Mouse (Mus musculus): Measurements from ENCODE around the gene Prickle4. TPM values are rescaled to one million over a fixed set of nuclear protein-coding genes. Genes with fewer than 3 reads are reported as not detected.

The Prickle4 gene
- not detected in 2 replicates for polyA plus RNA-seq (2012; ENCODE audit: insufficient read depth, insufficient read length, low replicate concordance, missing spikeins)

- Histone ChIP-seq H3K4me3 (ENCODE audit: insufficient read depth, low read depth, low read length) (peak within 1 kb of the TSS; percentile 70), H3K4me1 (ENCODE audit: control insufficient read depth, insufficient read depth, low read length) (peaks cover 9% of the 10 kb centered on the region), H3K27ac (ENCODE audit: insufficient read depth, low read depth, low read length) (no peak within 1 kb of the TSS)
- TF ChIP-seq POLR2A (IDR thresholded peaks at IDR 0.05; ENCODE audit: insufficient read depth, low read depth, low read length) (peak; percentile 68), CTCF (IDR thresholded peaks at IDR 0.05; ENCODE audit: insufficient read depth, low read depth, low read length) (peak; percentile 67)
- WGBS, result under 1% methylated on average over 75 of the region's 82 CpGs
These were observed at the start of gene Prickle4 for GRCm38 (mm10) chr17:47694503-47695336. Prickle4 (minus strand) TSS chr17:47694736.

- no peak overlapping the region for H3K4me3 ChIP-seq (ENCODE audit: insufficient read depth, low read depth, low read length)
- WGBS, result 95% methylated on average over 14 of the region's 14 CpGs
- no peak for TF ChIP-seq CTCF (IDR thresholded peaks at IDR 0.05; ENCODE audit: insufficient read depth, low read depth, low read length)
- no peak for TF ChIP-seq POLR2A (IDR thresholded peaks at IDR 0.05; ENCODE audit: insufficient read depth, low read depth, low read length)
- H3K27ac ChIP-seq (ENCODE audit: insufficient read depth, low read depth, low read length), result no peak overlapping the region
- H3K4me1 ChIP-seq (ENCODE audit: control insufficient read depth, insufficient read depth, low read length), result peaks cover 9% of the 10 kb centered on the region
These were observed 49.5 kb upstream of the Prickle4 start for GRCm38 (mm10) chr17:47744086-47744485.

- TF ChIP-seq POLR2A (IDR thresholded peaks at IDR 0.05; ENCODE audit: insufficient read depth, low read depth, low read length) (no peak), CTCF (IDR thresholded peaks at IDR 0.05; ENCODE audit: insufficient read depth, low read depth, low read length) (no peak)
- Histone ChIP-seq H3K27ac (ENCODE audit: insufficient read depth, low read depth, low read length) (no peak overlapping the region), H3K4me3 (ENCODE audit: insufficient read depth, low read depth, low read length) (no peak overlapping the region), H3K4me1 (ENCODE audit: control insufficient read depth, insufficient read depth, low read length) (peaks cover 14% of the 10 kb centered on the region)
- WGBS, result 57% methylated on average over 16 of the region's 16 CpGs
These were observed 48.6 kb upstream of the Prickle4 start for GRCm38 (mm10) chr17:47742991-47743734.

- no peak overlapping the region for H3K27ac ChIP-seq (ENCODE audit: insufficient read depth, low read depth, low read length)
- TF ChIP-seq POLR2A (IDR thresholded peaks at IDR 0.05; ENCODE audit: insufficient read depth, low read depth, low read length), result no peak
- no peak for TF ChIP-seq CTCF (IDR thresholded peaks at IDR 0.05; ENCODE audit: insufficient read depth, low read depth, low read length)
- H3K4me3 ChIP-seq (ENCODE audit: insufficient read depth, low read depth, low read length), result no peak overlapping the region
- WGBS, result 76% methylated on average over 2 of the region's 2 CpGs
- peaks cover 20% of the 10 kb centered on the region for H3K4me1 ChIP-seq (ENCODE audit: control insufficient read depth, insufficient read depth, low read length)
These were observed 45.6 kb upstream of the Prickle4 start for GRCm38 (mm10) chr17:47740186-47740585.

- 31% methylated on average over 20 of the region's 20 CpGs for WGBS
- Histone ChIP-seq H3K4me1 (ENCODE audit: control insufficient read depth, insufficient read depth, low read length) (peaks cover 20% of the 10 kb centered on the region), H3K4me3 (ENCODE audit: insufficient read depth, low read depth, low read length) (peak overlapping the region; percentile 71; the same call in 1 of the 2 replicates), H3K27ac (ENCODE audit: insufficient read depth, low read depth, low read length) (0 out of 2 replicates have a peak overlapping the region, but pooled peaks have one; percentile 27)
- no peak for TF ChIP-seq CTCF (IDR thresholded peaks at IDR 0.05; ENCODE audit: insufficient read depth, low read depth, low read length)
- TF ChIP-seq POLR2A (IDR thresholded peaks at IDR 0.05; ENCODE audit: insufficient read depth, low read depth, low read length), result no peak
These were observed 44.6 kb upstream of the Prickle4 start for GRCm38 (mm10) chr17:47738879-47739798.

GRCm38 (mm10) chr17:47738066-47738878 is 43.7 kb upstream of the Prickle4 start:
- Histone ChIP-seq H3K27ac (ENCODE audit: insufficient read depth, low read depth, low read length) (no peak overlapping the region), H3K4me3 (ENCODE audit: insufficient read depth, low read depth, low read length) (peak overlapping the region; percentile 71), H3K4me1 (ENCODE audit: control insufficient read depth, insufficient read depth, low read length) (peaks cover 20% of the 10 kb centered on the region)
- 3% methylated on average over 59 of the region's 61 CpGs for WGBS
- TF ChIP-seq POLR2A (IDR thresholded peaks at IDR 0.05; ENCODE audit: insufficient read depth, low read depth, low read length) (peak; percentile 16; the same call in 1 of the 2 replicates), CTCF (IDR thresholded peaks at IDR 0.05; ENCODE audit: insufficient read depth, low read depth, low read length) (no peak)

GRCm38 (mm10) chr17:47737271-47738065 is 42.9 kb upstream of the Prickle4 start:
- Histone ChIP-seq H3K4me3 (ENCODE audit: insufficient read depth, low read depth, low read length) (peak overlapping the region; percentile 71), H3K27ac (ENCODE audit: insufficient read depth, low read depth, low read length) (no peak overlapping the region; the same call in 1 of the 2 replicates), H3K4me1 (ENCODE audit: control insufficient read depth, insufficient read depth, low read length) (peaks cover 20% of the 10 kb centered on the region)
- TF ChIP-seq POLR2A (IDR thresholded peaks at IDR 0.05; ENCODE audit: insufficient read depth, low read depth, low read length), result no peak
- no peak for TF ChIP-seq CTCF (IDR thresholded peaks at IDR 0.05; ENCODE audit: insufficient read depth, low read depth, low read length)
- 2% methylated on average over 46 of the region's 60 CpGs for WGBS

Measured in olfactory bulb, adult 2 months (tissue).